Mouse (Mus musculus) gastrocnemius, postnatal 4 days (tissue): ENCODE data around the gene Fam178b. TPM values are rescaled to one million over a fixed set of nuclear protein-coding genes. Genes with fewer than 3 reads are reported as not detected.

Experiments
- DNase-seq, 2 experiments: peaks; one replicate each; pipeline ENCODE4 v3.0.0; 2021 to 2022; ENCODE audit warnings: low spot score in 2 of 2, mixed read lengths in 2 of 2
- total RNA-seq, 2 experiments: library from RNA; stranded (reverse); gene quantifications; 2 replicates each; pipeline ENCODE4 v1.2.3; 2021

Gene Fam178b
- total RNA-seq, 2 experiments from 2014 or later = 1.3 to 1.5 TPM

DNA sequence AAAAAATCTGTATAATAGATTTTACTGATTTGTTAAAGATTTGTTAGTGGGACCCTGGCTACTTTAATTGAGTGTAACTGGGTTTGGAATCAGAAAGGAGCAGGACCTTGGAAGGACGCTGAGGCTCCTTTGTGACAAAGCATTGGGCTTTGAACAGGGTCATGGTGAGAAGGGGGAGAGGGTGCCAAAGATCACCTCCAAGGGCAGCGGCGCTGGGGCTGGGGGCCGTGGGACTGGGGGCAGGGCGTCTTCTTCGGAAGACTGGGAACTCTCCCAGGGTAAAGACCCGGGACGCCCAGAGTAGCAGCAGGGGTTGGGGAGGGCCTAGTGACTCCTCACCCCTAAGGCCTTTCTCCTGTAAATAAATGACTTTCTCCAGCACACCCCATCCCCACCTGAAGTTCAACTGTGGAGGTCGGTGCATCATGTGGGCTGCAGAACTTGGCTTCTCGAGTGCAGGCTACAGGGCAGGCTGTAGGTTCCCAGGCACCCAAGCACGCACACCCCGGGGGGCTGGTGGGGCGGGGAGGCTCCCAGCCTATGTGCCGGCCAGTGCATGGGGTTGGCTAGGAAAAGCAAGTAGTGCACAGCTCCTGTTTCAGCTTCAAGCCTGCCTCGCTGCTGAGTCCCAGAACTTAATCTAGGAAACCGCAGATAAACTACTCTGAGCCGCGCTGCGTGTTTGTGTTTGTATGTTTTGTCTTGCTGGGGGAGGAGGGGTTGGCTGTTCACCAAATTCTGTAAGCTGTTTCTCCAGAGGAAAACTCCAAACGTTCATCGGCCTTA is 115.0 kb downstream of the Fam178b start:
- no peak for DNase-seq

- DNase-seq = no peak
Observed at GRCm38 (mm10) chr1:36566425-36566824, 116.6 kb downstream of the Fam178b start.

- no peak for DNase-seq
Observed at GRCm38 (mm10) chr1:36564101-36564500, 118.9 kb downstream of the Fam178b start.

DNA sequence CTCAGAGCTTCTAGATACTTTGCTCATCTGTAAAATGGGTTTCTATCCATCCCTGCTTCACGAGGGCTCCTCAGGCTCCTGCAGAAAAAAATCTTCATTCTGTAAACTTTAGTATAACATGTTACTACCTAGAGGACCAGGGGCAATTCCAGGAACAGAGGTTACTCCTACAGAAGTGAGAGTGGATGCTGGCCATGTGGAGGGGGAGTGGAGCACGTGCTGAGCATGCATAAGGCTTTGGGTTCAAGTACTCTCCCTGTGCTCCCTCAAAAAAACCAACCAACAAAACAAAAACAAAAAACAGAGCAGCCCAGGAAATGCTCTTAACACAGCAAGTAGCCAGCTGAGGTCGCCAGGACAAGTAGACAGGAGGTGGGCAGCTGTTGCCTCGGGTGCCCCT is 119.4 kb downstream of the Fam178b start:
- DNase-seq = no peak

DNA sequence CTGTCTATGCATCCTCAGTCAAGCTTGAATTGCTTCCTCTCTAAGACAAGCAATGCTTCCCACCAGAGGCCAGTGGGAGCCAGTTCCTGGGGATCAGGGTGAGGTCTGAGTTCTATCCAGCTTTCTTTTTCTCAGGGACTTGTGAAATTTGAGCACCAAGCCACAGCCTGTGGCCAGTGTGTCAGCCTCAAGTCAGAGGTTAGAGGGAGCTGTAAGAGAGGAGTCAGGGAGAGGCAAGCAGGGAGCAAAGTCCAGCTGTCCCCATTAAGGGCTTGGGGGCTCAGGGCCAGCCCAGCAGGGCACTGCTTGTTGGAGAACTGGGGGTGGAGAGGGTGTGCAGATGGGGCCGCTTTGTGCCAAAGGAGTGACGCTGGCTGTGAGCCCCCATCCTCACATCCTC is 119.8 kb downstream of the Fam178b start:
- DNase-seq = no peak

GRCm38 (mm10) chr1:36562388-36562787 is 120.6 kb downstream of the Fam178b start:
- DNase-seq = no peak

DNA sequence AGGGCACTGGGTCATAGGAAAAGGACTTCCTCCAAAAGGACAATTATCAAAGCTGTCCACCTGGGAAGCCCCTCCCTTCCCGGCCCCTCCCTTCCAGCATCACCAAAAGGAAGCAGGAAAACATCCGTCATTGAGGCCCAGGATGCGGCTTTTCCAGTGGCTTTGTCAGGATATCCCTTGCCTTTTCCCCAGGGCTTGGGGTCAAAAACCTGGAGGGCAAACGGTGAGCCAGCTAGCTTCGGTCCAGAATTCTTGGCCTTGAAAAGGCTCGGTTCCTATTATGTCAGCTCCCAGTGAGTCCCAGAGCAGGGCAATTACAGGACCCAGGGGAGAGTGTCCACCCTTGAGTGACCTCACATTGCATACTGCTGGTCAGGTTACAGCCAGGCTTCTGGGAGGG is 122.1 kb downstream of the Fam178b start:
- DNase-seq = no peak

- no peak for DNase-seq
Observed at GRCm38 (mm10) chr1:36559888-36560287, 123.1 kb downstream of the Fam178b start.

DNA sequence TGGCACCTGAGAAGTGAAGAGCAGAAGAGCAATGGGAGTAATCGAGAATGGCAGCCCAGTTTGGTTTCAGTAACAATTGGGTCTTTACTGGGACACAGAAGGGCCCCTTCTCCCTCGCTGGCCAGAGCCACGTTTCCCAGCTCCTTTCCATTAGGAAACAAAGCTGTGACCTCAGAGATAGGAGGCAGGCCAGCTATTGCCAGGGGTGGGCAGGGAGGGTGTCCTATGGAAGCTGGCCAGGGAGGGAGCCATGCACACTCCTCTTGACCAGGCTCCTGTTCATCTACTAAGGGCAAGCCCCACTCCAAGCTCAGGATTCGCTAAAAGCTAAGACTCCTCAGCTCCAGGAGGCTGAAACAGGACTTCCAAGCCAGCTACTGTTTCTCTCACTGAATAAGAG is 123.7 kb downstream of the Fam178b start:
- DNase-seq = no peak

DNA sequence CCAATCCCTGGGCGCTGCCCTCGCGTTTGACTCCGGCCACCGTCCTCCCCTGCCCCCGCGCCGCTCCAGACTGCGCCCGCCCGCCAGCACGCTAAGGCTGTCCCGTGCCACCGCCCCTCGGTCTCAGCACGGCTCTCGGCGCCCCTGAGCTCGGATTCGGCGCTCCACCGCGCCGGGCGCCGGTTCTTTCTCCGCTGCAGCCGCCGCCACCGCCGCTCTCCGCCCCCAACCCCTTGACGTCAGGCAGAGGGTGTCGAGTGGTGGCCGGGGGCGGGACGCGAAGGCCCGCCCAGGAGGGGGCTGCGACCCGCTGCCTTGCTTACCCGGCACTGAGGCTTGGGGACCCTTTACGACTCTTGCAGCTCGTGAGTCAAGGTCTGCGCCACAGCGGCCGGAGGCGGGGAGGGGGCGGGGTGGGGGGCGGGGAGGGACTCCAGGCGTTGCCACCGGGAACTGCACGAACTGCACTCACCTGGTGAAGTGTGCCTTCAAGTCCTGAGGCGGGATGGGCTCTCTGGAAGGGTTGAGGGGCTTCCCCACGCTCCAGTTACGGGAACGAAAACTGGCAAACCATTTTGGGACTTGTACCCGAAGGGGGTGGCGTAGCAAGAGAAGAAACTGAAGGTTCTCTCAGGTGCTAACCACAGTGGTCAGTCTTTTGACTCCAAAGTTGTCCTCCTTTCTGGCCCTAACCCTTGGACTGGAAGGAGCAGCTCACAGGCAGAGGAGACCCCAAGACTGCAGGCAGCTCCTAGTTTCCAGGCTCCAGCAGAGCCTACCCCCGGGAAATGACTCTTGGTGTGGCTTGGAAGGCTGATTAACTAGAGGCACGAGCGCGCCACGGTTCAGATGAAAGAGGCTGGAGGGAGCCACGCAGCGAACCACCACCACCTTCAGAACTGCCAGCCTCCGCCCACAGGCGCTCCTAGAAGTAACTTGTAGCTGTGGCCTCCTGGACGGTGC is 124.7 kb downstream of the Fam178b start, which contains the start of gene Sema4c:
Gene Sema4c, minus strand, starts transcription at position 319 of the 963 bp plus-strand sequence.
- DNase-seq = peak; percentile 68 to 81

GRCm38 (mm10) chr1:36557457-36558011 is 125.4 kb downstream of the Fam178b start:
- peak; percentile 90 to 95 for DNase-seq

DNA sequence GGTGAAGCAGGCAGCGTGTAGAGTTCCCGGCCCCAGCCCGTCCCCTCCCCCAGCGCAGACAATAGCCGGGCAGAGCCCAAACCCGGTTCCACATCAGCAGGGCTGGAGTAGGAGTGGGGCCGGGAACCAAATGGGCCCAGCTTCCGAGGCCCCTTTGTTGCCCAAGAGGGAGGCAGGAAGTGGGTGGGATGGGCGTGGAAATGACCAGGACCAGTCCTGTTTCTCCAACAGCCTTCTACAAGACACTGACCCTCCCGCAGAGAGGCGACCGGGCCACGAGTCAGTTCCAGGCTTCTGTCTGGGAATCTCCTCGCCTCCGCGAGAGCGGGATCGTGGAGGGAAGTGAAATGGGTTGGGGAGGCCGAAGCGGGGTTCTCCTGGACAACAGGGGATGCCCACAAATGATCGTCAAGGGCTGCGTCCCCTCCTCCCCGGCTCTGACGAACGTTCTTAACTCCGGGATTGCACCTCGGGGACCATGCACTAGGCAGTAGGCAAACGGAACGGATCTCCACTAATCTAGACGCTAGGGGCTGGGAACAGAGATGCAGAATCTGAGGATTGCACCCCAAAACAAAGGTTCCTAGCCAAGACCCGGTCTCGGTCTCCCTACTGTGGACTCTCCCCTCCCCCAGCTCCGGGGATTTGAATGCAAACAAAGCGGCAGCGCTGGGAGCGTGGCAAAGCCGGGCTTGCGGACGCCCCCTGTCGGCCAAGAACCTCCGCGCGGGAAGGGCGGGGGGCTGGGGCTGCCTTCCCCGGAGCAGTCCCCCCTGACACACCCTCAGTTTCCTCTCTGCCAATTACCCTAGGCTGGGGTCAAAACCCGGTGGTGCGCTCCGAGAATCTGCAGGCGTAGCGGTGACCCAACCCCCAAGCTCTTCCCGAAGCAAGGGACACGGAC is 126.2 kb downstream of the Fam178b start:
- peak; percentile 96 for DNase-seq

GRCm38 (mm10) chr1:36555798-36556395 is 127.1 kb downstream of the Fam178b start:
- no peak for DNase-seq

DNA sequence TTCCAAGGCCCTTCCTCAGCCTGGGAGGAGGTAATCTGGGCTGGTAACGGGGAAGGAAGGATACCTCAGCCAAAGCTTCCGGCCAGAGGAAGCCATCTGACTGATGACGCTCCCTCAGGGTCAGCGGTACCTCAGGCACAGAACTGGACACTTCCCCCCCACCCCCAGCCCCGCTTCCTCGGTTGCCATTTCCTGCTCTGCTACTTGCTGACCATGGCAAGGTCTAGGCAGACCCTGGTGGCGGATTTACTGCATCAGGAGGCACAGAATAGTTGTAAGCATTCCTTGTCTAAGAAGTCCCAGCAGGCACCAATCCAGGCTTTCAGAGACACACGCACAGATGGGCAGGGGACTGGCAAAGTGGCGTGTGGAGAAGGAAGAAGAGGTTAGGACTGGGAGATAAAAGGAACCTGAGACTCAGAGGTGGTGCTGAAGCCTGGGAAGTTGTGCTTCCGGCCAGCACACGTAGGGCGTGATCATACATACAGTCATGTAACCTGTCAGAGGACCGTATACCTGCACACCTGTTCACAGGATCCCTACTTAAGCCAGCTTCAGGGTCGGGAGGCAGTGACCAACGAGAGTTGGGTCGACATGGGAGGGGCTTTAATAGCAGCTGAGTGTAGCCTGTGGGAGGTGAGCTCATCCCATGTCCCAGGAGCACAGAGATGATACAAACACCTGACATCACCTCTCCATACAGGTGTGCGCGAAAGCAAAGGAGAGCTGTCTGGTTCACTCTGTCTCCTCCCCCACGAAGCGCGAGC is 128.2 kb downstream of the Fam178b start:
- no peak for DNase-seq

GRCm38 (mm10) chr1:36552506-36552905 is 130.5 kb downstream of the Fam178b start:
- no peak for DNase-seq

- no peak for DNase-seq
Observed at GRCm38 (mm10) chr1:36551904-36552303, 131.1 kb downstream of the Fam178b start.

DNA sequence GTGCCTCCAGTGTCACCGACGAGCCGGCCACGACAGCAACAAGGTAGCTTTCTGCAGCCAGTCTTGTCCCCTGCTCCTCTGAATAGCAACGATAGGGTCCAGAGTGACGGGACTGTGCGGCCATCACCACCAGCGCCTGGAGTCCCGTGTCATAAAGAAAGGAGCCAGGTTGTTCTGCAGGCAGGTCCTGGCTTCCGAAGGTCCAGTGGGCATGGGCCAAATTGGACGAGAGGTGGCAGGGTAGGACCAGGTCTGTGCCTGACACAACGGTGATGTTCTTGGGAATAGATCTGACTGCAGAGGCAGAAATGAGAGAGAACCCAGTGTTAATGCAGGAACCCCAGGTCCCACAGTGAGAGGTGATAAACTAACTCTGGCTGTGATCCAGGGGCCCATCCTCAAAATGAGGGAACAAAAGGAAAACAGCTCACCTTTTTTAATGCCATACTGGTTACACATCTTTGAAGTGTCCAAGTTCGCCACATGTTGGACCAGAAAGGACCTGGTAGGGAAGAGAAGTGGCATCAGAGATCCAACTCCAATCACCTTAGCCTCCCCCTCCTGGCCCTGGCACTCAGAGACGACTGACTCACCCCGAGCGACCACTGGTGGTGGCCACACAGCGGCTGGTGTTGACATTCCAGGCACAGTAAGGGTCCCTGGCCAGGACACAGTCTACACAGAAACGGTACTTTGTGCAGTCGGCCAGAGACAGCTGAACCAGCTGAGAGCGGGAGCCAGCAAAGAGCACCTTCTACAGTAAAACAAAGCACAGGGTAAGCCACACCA is 132.7 kb downstream of the Fam178b start:
- no peak for DNase-seq

DNA sequence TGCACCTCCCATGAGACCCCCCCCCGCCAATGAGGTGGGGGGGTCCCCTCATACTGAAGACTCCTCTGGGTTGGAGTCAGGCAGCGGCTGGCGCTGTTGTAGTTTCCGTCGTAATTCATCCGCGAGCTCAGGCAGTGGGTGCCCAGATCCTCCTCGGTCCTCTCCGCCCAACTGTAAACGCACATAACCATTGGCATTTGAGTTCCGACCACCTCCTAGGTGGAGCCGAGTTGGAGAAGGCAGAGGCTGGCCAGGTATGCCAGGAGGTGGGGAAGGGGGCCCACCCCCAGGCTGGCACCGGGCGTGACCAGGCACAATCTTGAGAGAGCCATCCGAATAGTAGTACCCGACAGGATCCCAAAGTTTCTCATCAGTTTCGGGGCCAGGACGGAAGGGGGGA is 133.5 kb downstream of the Fam178b start:
- DNase-seq = no peak

- no peak for DNase-seq
Observed at GRCm38 (mm10) chr1:36548771-36549170, 134.2 kb downstream of the Fam178b start.
